Mouse (Mus musculus) kidney, postnatal 0 days (tissue): ENCODE data around the gene Gm5458. TPM values are rescaled to one million over a fixed set of nuclear protein-coding genes. Genes with fewer than 3 reads are reported as not detected.
"Not testable (repeated sequence)": the region's sequence is repeated elsewhere in the genome, so short reads cannot be mapped to it uniquely, and the experiment has no call there.

Experiments
- ATAC-seq: fragments of 200-750 bp; cut with Nextera tagmentation; replicated peaks from 2 replicates; pipeline ENCODE4 v1.8.0; 2017; ENCODE audit warnings: low read depth, moderate number of reproducible peaks, moderate TSS enrichment, moderate library complexity; ENCODE audit not compliant: low FRiP score
- DNase-seq: peaks from one replicate; pipeline ENCODE4 v3.0.0-alpha.2; 2016; ENCODE audit warnings: low spot score
- H3K27ac ChIP-seq: fragments of 300-500 bp; sonication (generic); 2 replicates; pipeline ENCODE4 v1.5.1; 2014; ENCODE audit warnings: mild to moderate bottlenecking
- H3K27me3 ChIP-seq: fragments of 300-500 bp; sonication (generic); 2 replicates; pipeline ENCODE4 v1.6.1; 2014; ENCODE audit warnings: low read length, mixed read lengths; ENCODE audit not compliant: insufficient read depth
- H3K36me3 ChIP-seq: fragments of 300-500 bp; sonication (generic); 2 replicates; pipeline ENCODE4 v1.6.1; 2014; ENCODE audit warnings: low read length, mixed read lengths; ENCODE audit not compliant: insufficient read depth
- H3K4me1 ChIP-seq: fragments of 300-500 bp; sonication (generic); replicated peaks from 2 replicates; pipeline ENCODE4 v1.6.1; 2014; ENCODE audit warnings: antibody characterized with exemption, low read length, mixed read lengths; ENCODE audit not compliant: insufficient read depth
- H3K4me2 ChIP-seq: fragments of 300-500 bp; sonication (generic); 2 replicates; pipeline ENCODE4 v1.6.1; 2014; ENCODE audit warnings: mild to moderate bottlenecking, low read length, moderate library complexity, mixed read lengths
- H3K4me3 ChIP-seq: fragments of 300-500 bp; sonication (generic); replicated peaks from 2 replicates; pipeline ENCODE4 v1.5.1; 2014; ENCODE audit warnings: low read depth, low read length
- H3K9ac ChIP-seq: fragments of 300-500 bp; sonication (generic); 2 replicates; pipeline ENCODE4 v1.6.1; 2014; ENCODE audit warnings: low read depth, low read length
- H3K9me3 ChIP-seq: fragments of 300-500 bp; sonication (generic); replicated peaks from 2 replicates; pipeline ENCODE4 v1.6.1; 2016; ENCODE audit warnings: low read length, inconsistent platforms, mixed read lengths
- CTCF ChIP-seq: IDR thresholded peaks from 2 replicates; pipeline ENCODE4 v1.5.1; 2016; ENCODE audit warnings: antibody characterized with exemption, low read depth, mild to moderate bottlenecking, moderate library complexity
- WGBS: fragments of 180-500 bp; shearing (Covaris S2); extraction: QIAGEN DNeasy Blood & Tissue Kit; methylation state at CpG from one replicate; pipeline ENCODE4 v1.1.7; 2014; 5-methylcytosine and 5-hydroxymethylcytosine counted together
- polyA plus RNA-seq: library from polyadenylated mRNA; unstranded; fragments of >200 nt; fragmentation: Nextera tagmentation; extraction: Ambion mirVana; gene quantifications from 2 replicates; pipeline ENCODE4 v1.2.1, GENCODE M21; 2015

Gm5458 gene
- not detected in 2 replicates for polyA plus RNA-seq

DNA sequence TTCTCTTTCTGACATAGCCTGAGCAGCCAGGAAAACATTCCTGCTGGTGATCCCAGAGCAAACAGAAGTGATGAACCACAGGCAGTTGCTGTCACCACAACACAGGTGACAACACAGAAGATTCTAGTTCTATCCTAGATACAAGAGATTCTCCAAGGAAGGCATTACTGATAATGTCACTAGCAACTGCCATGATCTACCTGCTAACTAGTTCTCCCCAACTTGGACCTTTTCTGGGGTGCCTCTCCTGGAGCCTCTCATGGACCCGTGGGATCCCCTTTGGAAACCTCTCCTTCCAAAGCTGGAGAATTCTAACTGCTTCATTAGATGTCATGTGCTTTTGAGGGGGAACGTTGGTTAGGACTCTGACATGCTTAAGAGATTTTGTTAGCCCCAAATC is at the start of gene Gm5458:
TSS of gene Gm5458 (minus strand) at position 101 of the 400 bp plus-strand sequence.
- not testable (repeated sequence) for H3K36me3 ChIP-seq, H3K27me3 ChIP-seq, DNase-seq, H3K4me3 ChIP-seq, H3K9ac ChIP-seq, H3K4me2 ChIP-seq, H3K27ac ChIP-seq, ATAC-seq, H3K9me3 ChIP-seq, H3K4me1 ChIP-seq
- WGBS = 82% methylated on average over 1 of the region's 2 CpGs

DNA sequence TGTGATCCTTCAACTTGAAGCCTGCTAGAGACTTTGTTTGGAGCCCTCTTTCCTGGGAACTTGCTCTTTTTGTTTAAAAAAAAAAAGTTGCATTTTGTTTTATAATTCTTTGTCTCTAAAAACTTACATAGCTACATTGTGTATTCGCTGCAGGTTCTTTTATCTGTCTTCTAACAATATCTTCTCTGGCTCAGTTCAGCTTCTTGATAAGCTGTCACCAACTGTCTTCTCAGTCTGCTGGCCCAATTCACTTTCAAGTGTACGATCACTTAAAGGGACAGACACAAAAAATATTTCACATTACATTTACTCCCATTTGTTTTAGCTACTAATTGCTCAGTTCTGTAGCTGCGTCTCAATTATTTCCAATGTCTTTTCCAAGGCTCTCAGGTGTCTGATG is 43.9 kb upstream of the Gm5458 start:
- Histone ChIP-seq H3K4me1 (no peaks in the 10 kb centered on the region), H3K9me3 (no peaks in the 10 kb centered on the region), H3K4me3 (no peak overlapping the region), H3K27ac (no peak overlapping the region), H3K36me3 (no peaks in the 10 kb centered on the region), H3K9ac (no peak overlapping the region), H3K27me3 (no peaks in the 10 kb centered on the region), H3K4me2 (no peak overlapping the region)
- ATAC-seq (no peak), DNase-seq (no peak)
- 89% methylated on average over 3 of the region's 3 CpGs for WGBS
- no peak for TF ChIP-seq CTCF

DNA sequence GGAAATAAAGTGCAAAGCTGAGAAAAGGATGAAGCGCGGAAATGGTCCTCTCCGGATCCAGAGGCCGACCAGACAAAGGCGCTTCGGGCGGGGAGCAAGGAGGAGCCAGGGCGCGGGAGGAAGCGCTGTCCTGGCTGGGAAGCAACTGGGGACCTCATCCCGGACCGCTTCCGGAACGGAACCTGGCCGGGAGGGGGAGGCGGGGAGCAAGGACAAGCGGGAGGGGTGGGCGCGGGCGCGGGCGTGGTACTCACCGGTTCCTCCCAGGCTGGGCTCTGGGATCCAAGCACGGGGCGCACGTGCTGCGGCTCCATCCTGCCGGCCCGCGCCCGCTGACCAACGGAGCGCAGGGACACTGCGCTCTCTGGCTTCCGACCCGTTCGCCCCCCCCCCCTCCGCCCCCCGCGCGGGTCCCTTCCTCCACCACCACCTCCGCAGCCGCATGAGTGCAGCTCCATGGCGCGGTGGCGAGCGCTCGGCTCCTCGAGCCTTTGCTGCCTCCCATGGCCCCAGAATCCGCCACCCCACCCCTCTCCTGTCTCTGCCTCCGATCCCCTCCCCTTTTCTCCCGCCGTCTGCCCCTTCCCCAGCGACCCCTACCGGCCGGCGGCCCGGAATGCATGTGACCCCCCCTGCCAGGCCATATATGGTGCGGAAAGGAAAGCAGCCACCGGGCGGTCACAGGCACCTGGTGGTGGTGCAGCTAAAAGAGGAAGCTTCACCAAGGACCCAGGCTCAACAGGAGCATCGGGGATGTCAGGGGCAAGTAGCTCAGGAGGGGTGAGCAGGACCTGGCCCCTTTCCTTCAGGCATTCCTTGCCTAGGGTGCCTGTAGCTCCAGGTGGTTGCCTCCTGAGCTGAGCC is 17.3 kb downstream of the Gm5458 start, which contains the start of gene Gm2237:
TSS of gene Gm2237 (minus strand) at position 332 of the 864 bp plus-strand sequence.
- 2% methylated on average over 8 of the region's 62 CpGs for WGBS
- not testable (repeated sequence) for H3K36me3 ChIP-seq, ATAC-seq

DNA sequence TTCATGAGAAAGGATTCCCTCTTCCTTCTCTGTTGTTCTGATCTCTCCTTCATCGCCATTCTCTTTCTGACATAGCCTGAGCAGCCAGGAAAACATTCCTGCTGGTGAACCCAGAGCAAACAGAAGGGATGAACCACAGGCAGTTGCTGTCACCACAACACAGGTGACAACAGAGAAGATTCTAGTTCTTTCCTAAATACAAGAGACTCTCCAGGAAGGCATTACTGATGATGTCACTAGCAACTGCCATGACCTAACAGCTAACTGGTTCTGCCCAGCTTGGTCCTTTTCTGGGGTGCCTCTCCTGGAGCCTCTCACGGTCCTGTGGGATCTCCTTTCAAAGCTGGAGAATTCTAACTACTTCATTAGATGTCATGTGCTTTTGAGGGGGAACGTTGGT is 52.5 kb downstream of the Gm5458 start, which contains the start of gene Gm2244:
TSS of gene Gm2244 (minus strand) at position 101 of the 400 bp plus-strand sequence.
- 75% methylated on average over 1 of the region's 3 CpGs for WGBS
- not testable (repeated sequence) for H3K36me3 ChIP-seq, H3K27ac ChIP-seq, DNase-seq, H3K4me2 ChIP-seq, ATAC-seq, H3K9ac ChIP-seq, H3K27me3 ChIP-seq, H3K4me3 ChIP-seq, H3K9me3 ChIP-seq, H3K4me1 ChIP-seq

More for the DNA sequence above, 17.3 kb downstream of the Gm5458 start, which contains the start of gene Gm2237:
- peak; percentile 4 for DNase-seq
- not testable (repeated sequence) for H3K27ac ChIP-seq, H3K9me3 ChIP-seq, H3K4me1 ChIP-seq, H3K27me3 ChIP-seq
- peak; percentile 23; the same call in 1 of the 2 replicates for TF ChIP-seq CTCF
- Histone ChIP-seq H3K4me3 (peak within 1 kb of the TSS; percentile 38), H3K9ac (peak within 1 kb of the TSS; percentile 44; the same call in 1 of the 2 replicates), H3K4me2 (peak within 1 kb of the TSS; percentile 54)

Other genes starting within 250 kb of the Gm5458 start
- gene Gm21738, start 183.7 kb downstream of the Gm5458 start, polyA plus RNA-seq = 0.45 TPM in 1 of 2 replicates, not detected in the other
- not detected in 2 replicates for gene Gm2244, start 52.6 kb downstream of the Gm5458 start, polyA plus RNA-seq
- 1.7 and 2.1 TPM in 2 replicates for gene Gm2237, start 17.4 kb downstream of the Gm5458 start, polyA plus RNA-seq
- gene Nid2, start 148.7 kb upstream of the Gm5458 start, polyA plus RNA-seq = 65.3 and 71.0 TPM in 2 replicates
- 242 and 246 TPM in 2 replicates for gene Rtraf, start 221.2 kb upstream of the Gm5458 start, polyA plus RNA-seq